Mouse (Mus musculus) CH12.LX (cell line): ENCODE measurements around the gene Birc2. TPM values are rescaled to one million over a fixed set of nuclear protein-coding genes. Genes with fewer than 3 reads are reported as not detected.

Source experiments
- DNase-seq: peaks from one replicate; pipeline ENCODE4 v3.0.0-alpha.2; 2013; ENCODE audit errors: extremely low read depth
- H3K27ac ChIP-seq: 2 replicates; pipeline ENCODE4 v1.5.1; 2012; ENCODE audit warnings: low read depth, mild to moderate bottlenecking, control low read depth, moderate library complexity; ENCODE audit not compliant: insufficient read depth
- H3K27me3 ChIP-seq: replicated peaks from 2 replicates; pipeline ENCODE3; 2012; ENCODE audit warnings: inconsistent platforms
- H3K36me3 ChIP-seq, 2 experiments: replicated peaks in 1 of 2; 2 replicates each; pipeline versions ENCODE3 to v1.6.1; 2012; ENCODE audit warnings: inconsistent platforms in 1 of 2, low read length in 1 of 2, mild to moderate bottlenecking in 1 of 2, mixed read lengths in 1 of 2, moderate library complexity in 1 of 2; ENCODE audit not compliant: control insufficient read depth in 1 of 2, insufficient read depth in 1 of 2
- H3K4me1 ChIP-seq, 2 experiments: 2 replicates each; pipeline ENCODE4 v1.6.1; 2012; ENCODE audit warnings: inconsistent platforms in 1 of 2, moderate library complexity in 1 of 2; ENCODE audit not compliant: insufficient read depth in 2 of 2, control insufficient read depth in 1 of 2
- H3K4me2 ChIP-seq: 2 replicates; pipeline ENCODE4 v1.6.1; 2012; ENCODE audit warnings: low read depth, mild to moderate bottlenecking, control low read depth; ENCODE audit not compliant: poor library complexity, insufficient read depth, severe bottlenecking
- H3K4me3 ChIP-seq, 3 experiments: fragments of 150-350 bp in 1 of 3; sonication (generic) in 1 of 3; replicated peaks in 1 of 3; 2 replicates each; pipeline versions ENCODE3 to v1.5.1; 2011 to 2012; ENCODE audit warnings: low read depth in 2 of 3, low read length in 2 of 3, mild to moderate bottlenecking in 2 of 3, moderate library complexity in 2 of 3, control low read depth in 1 of 3, improper control_type of control experiment in 1 of 3, inconsistent platforms in 1 of 3, mixed read lengths in 1 of 3; ENCODE audit not compliant: poor library complexity in 1 of 3
- H3K79me2 ChIP-seq: replicated peaks from 2 replicates; pipeline ENCODE4 v1.6.1; 2012; ENCODE audit warnings: mild to moderate bottlenecking, moderate library complexity; ENCODE audit not compliant: control insufficient read depth, poor library complexity, insufficient read depth, severe bottlenecking; ENCODE audit errors: extremely low read depth
- H3K9ac ChIP-seq: 2 replicates; pipeline ENCODE4 v1.6.1; 2012; ENCODE audit warnings: low read depth, mild to moderate bottlenecking, control low read depth, moderate library complexity; ENCODE audit not compliant: insufficient read depth
- H3K9me3 ChIP-seq: replicated peaks from 2 replicates; pipeline ENCODE3; 2012; ENCODE audit warnings: low read length, inconsistent platforms, mixed read lengths
- CHD1 ChIP-seq: IDR thresholded peaks from 2 replicates; pipeline ENCODE4 v1.6.1; 2012; ENCODE audit warnings: low read depth, low read length, improper control_type of control experiment, inconsistent platforms
- CHD2 ChIP-seq: IDR thresholded peaks from 2 replicates; pipeline ENCODE4 v1.6.1; 2011; ENCODE audit warnings: low read length, improper control_type of control experiment
- E2F4 ChIP-seq: IDR thresholded peaks from 2 replicates; pipeline ENCODE4 v1.6.1; 2011; ENCODE audit warnings: low read depth, low read length, improper control_type of control experiment; ENCODE audit not compliant: insufficient replicate concordance
- ELF1 ChIP-seq: IDR thresholded peaks from 2 replicates; pipeline ENCODE4 v1.6.1; 2014; ENCODE audit warnings: low read depth, mild to moderate bottlenecking, inconsistent platforms, low read length, improper control_type of control experiment
- EP300 ChIP-seq: IDR thresholded peaks from 2 replicates; pipeline ENCODE4 v1.6.1; 2011; ENCODE audit warnings: low read length, improper control_type of control experiment
- KAT2A ChIP-seq: IDR thresholded peaks from 2 replicates; pipeline ENCODE4 v1.6.1; 2012; ENCODE audit warnings: low read length, improper control_type of control experiment, inconsistent platforms; ENCODE audit not compliant: insufficient replicate concordance
- MAZ ChIP-seq: IDR thresholded peaks from 2 replicates; pipeline ENCODE4 v1.6.1; 2012; ENCODE audit warnings: low read depth, mild to moderate bottlenecking, inconsistent platforms, low read length, improper control_type of control experiment, moderate library complexity
- SIN3A ChIP-seq: IDR thresholded peaks from 2 replicates; pipeline ENCODE4 v1.6.1; 2012; ENCODE audit warnings: low read length, improper control_type of control experiment, inconsistent platforms
- SMC3 ChIP-seq: IDR thresholded peaks from 2 replicates; pipeline ENCODE4 v1.6.1; 2011; ENCODE audit warnings: low read depth, low read length, improper control_type of control experiment
- TBP ChIP-seq: conservative IDR thresholded peaks from 2 replicates; pipeline ENCODE4 v1.6.1; 2011; ENCODE audit warnings: low read depth, low read length, improper control_type of control experiment
- USF1 ChIP-seq: IDR thresholded peaks from 2 replicates; pipeline ENCODE4 v1.6.1; 2014; ENCODE audit warnings: low read depth, mild to moderate bottlenecking, inconsistent platforms, low read length, improper control_type of control experiment
- ZMIZ1 ChIP-seq: IDR thresholded peaks from 2 replicates; pipeline ENCODE4 v1.6.1; 2012; ENCODE audit warnings: low read depth, mild to moderate bottlenecking, inconsistent platforms, low read length, improper control_type of control experiment
- dilution Hi-C: fragments of 300-500 bp; cut with MboI; formaldehyde crosslinking; loops from 2 replicates; pipeline ENCODE4 v1.14.3; 2020; ENCODE audit warnings: low sequenced_read_pairs; ENCODE audit not compliant: extremely low pct_unique_long_range_greater_than_20kb, extremely low pct_ligation_motif_present
- in situ Hi-C: fragments of 300-500 bp; cut with MboI; formaldehyde crosslinking; loops from 3 replicates; pipeline ENCODE4 v1.14.3; 2019; ENCODE audit warnings: low sequenced_read_pairs, low pct_ligation_motif_present, low pct_unique_long_range_greater_than_20kb, mixed read lengths
- polyA plus RNA-seq: library from polyadenylated mRNA; unstranded; fragments of >175 nt; gene quantifications from 2 replicates; pipeline ENCODE4 v1.2.1, GENCODE M21; 2012; ENCODE audit warnings: low read depth; ENCODE audit not compliant: insufficient read length
- total RNA-seq, 2 experiments: library from RNA; depleted of rRNA; stranded (reverse); fragments of 300-350 nt in 1 of 2; fragments of >200 nt in 1 of 2; gene quantifications; 2 replicates each; pipeline ENCODE4 v1.2.3; 2012 to 2014

Gene Birc2
- total and polyA plus RNA-seq, 3 experiments: 43.4 to 134 (median 94.7) TPM

GRCm38 (mm10) chr9:7852346-7853230 lies 15.7 kb upstream of the Birc2 start:
- peaks cover 70 to 85% of the 10 kb centered on the region in 2 experiments for H3K36me3 ChIP-seq
- H3K27me3 ChIP-seq: no peaks in the 10 kb centered on the region
- H3K79me2 ChIP-seq: peaks cover 12% of the 10 kb centered on the region
- TF ChIP-seq TBP (no peak), KAT2A (no peak), SIN3A (no peak), E2F4 (no peak), CHD2 (no peak), EP300 (no peak)
- H3K4me2 ChIP-seq: no peak overlapping the region
- in situ Hi-C loops (loop anchor here (25.0 kb wide), 1 partner anchor 640 kb away; no protein-coding TSS in a partner anchor), dilution Hi-C loops (no loop called here)
- H3K27ac ChIP-seq: no peak overlapping the region
- peaks cover 14 to 21% of the 10 kb centered on the region in 2 experiments for H3K4me1 ChIP-seq
- no peak overlapping the region for H3K4me3 ChIP-seq
- H3K9ac ChIP-seq: no peak overlapping the region
- peaks cover 3% of the 10 kb centered on the region for H3K9me3 ChIP-seq
- DNase-seq: no peak

DNA sequence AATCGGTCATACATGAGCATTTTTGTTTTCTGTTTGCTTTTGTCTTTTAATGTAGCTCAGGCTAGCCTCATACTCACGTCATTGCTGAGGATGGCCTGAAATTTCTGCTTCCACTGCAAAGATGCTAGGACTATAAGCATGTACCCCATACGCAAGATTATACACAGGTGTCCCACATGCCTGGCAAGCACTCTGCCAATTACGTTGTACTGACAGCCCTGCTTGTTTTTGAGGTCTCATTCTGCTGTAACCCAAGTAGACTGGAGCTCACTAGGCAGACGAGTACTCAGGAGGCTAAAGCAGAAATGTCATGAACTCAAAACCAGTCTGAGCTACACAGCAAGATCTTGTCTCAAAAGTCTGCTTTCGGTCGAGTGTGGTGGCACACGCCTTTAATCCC lies 15.0 kb upstream of the Birc2 start:
- peaks cover 12% of the 10 kb centered on the region for H3K79me2 ChIP-seq
- H3K27me3 ChIP-seq: no peaks in the 10 kb centered on the region
- H3K9ac ChIP-seq: no peak overlapping the region
- TF ChIP-seq ZMIZ1 (no peak), MAZ (no peak), USF1 (no peak), CHD1 (no peak), SIN3A (no peak), SMC3 (no peak), ELF1 (no peak), E2F4 (no peak)
- H3K9me3 ChIP-seq: peaks cover 3% of the 10 kb centered on the region
- peaks cover 8 to 22% of the 10 kb centered on the region in 2 experiments; a peak in 3 of 4 replicates for H3K4me1 ChIP-seq
- in situ Hi-C loops (loop anchor here (25.0 kb wide), 1 partner anchor 640 kb away; no protein-coding TSS in a partner anchor), dilution Hi-C loops (no loop called here)
- no peak for DNase-seq
- H3K27ac ChIP-seq: no peak overlapping the region; the same call in 1 of the 2 replicates
- H3K4me2 ChIP-seq: no peak overlapping the region
- no peak overlapping the region for H3K4me3 ChIP-seq
- H3K36me3 ChIP-seq: peaks cover 68 to 82% of the 10 kb centered on the region in 2 experiments
